Mouse (Mus musculus) megakaryocyte progenitor cell, adult 5-6 weeks (primary cell): ENCODE results near the gene Fam136a. TPM values are rescaled to one million over a fixed set of nuclear protein-coding genes. Genes with fewer than 3 reads are reported as not detected.
"Not testable (repeated sequence)": the region's sequence is repeated elsewhere in the genome, so short reads cannot be mapped to it uniquely, and the experiment has no call there.

Source experiments
- ATAC-seq: replicated peaks from 2 replicates; pipeline ENCODE4 v1.8.0; 2016; ENCODE audit warnings: mild to moderate bottlenecking, moderate TSS enrichment, inconsistent platforms; ENCODE audit not compliant: poor library complexity
- total RNA-seq, 2 experiments: library from RNA; stranded (forward) in 1 of 2; stranded (reverse) in 1 of 2; fragments of 157-497, 149-512 nt in 1 of 2; fragments of 200-1000 nt in 1 of 2; gene quantifications; 2 replicates each; pipeline versions ENCODE4 v1.2.3 to v1.2.4; 2015 to 2017

Gene Fam136a
- total RNA-seq, 2 experiments from 2014 or later: 55.2 to 78.4 TPM

- no peak for ATAC-seq
These were observed 843 bp downstream of the Fam136a start for GRCm38 (mm10) chr6:86366125-86366852.

- no peak for ATAC-seq
These were observed 1.4 kb downstream of the Fam136a start for GRCm38 (mm10) chr6:86366853-86367249.

GRCm38 (mm10) chr6:86368479-86368878 lies 3.0 kb downstream of the Fam136a start:
- ATAC-seq: no peak

DNA sequence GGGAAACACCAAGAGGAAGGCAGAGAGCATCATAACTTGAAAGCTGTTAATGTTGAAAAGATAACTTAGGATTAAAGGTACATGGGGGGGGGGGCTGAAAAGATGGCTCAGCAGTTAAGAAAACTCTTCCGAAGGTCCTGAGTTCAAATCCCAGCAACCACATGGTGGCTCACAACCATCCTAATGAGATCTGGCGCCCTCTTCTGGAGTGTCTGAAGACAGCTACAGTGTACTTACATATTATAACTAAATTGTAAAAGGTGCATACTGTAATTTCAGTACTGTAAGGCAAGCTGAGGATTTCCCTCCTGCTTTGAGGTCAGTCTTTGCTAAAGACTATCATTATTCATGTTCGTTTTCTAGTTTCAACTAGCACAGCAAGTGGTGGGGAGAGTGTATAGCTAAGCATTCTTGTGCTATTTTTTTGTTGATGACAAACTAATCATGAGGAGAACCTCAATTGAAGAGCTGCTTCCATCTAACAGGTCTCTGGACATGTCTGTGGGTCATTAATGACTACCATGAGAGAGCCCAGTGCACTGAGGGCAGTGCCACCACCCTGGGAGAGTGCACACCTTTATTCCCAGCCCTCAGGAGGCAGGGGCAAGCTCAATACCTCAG lies 4.8 kb downstream of the Fam136a start:
- ATAC-seq: no peak

DNA sequence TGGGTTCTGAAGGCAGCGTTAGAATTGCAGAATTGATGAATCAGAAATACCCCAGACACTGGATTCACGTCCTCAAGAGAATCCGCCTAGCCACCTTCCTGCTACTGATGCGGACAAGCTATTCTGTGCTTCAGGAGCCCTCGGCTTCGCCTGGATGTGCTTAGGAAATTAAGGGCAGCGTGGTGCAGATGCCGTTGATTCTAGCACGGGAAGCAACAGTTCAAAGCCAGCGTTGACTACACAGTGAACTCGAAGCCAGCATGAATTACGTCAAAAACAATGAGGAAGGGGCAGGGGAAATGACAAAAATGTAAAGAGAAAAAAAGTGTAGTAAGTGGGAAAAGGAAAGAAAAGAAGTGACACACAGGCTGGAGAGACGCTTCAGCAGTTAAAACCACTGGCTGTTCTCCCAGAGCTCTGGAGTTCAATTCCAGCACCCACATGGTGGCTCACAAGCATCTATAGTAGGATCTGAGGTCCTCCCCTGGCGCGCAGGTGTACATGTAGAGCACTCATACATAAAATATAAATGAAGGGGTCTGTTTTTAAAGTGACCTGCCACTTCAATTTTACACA lies 5.4 kb downstream of the Fam136a start, which contains the start of gene Snrpg:
Gene Snrpg, plus strand, starts transcription at position 541 of the 576 bp plus-strand sequence.
- ATAC-seq: no peak

GRCm38 (mm10) chr6:86371340-86371911 lies 6.0 kb downstream of the Fam136a start:
- ATAC-seq: peak; percentile 96

- ATAC-seq: no peak
These were observed 6.6 kb downstream of the Fam136a start for GRCm38 (mm10) chr6:86371950-86372516.

DNA sequence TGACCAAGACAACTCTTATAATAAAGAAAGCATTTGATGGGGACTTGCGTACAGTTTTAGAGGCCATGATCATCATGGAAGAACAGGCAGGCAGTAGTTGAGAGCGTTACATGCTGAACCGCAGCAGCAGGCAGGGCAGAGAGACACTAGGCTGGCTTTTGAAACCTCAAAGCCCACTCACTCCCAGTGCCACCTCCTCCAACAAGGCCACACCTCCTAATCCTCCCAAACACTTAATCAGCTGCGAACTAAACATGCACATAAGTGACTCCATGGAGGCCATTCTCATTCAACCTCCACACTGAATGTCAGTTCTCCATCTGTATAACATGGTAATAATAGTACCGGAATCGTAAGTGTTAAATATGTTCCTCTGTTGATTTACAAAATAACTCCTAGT lies 8.1 kb downstream of the Fam136a start:
- ATAC-seq: no peak

DNA sequence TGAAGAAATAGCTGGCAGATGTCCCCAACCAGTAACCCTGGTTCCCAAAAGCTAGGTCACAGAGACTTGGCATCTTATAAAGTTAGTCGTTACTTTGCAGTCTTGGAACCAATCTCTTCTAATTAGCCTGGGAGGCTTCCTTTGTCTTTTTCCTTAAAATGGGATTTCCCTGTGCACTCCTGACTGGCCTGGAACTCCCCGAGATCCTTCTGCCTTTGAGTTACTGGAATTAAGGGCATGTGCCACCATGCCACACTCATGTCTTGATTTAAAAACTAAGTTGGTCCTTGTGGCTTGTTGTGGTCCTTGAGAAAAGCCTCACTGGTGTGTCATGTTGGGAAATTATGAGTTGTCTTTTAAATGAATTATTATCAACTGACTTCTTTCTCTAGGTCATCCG lies 12.9 kb downstream of the Fam136a start:
- no peak for ATAC-seq

DNA sequence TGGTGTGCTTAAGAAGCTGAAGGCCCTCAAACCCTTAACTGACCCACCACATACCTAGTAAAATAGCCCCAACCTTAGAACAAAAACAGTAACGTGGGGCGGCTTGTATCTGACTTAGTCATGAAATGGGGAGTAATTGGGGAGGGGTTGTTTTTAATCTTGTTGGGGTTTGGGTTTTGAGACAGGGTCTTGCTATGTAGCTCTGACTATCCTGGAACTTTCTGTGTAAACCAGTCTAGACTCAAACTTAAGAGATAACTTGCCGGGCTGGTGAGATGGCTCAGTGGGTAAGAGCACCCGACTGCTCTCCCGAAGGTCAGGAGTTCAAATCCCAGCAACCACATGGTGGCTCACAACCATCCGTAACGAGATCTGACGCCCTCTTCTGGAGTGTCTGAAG lies 14.7 kb downstream of the Fam136a start:
- ATAC-seq: not testable (repeated sequence)

DNA sequence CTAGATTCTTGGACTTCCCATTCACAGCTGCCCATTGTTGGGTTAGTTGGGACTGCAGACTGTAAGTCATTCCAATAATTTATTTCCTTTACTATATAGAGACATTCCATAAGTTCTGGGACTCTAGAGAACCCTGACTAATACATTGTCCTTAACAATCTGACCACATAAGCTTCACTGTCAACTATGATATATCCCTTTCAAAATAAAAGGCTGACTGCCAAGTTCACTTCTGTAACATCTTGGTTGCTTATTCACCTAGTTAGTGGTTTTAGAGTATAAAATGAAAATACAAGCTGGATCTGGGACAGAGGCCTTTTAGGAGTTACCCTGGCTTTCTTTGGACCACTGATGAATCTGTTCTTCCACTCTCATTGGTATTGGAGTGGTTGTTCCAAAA lies 17.1 kb downstream of the Fam136a start:
- no peak for ATAC-seq

DNA sequence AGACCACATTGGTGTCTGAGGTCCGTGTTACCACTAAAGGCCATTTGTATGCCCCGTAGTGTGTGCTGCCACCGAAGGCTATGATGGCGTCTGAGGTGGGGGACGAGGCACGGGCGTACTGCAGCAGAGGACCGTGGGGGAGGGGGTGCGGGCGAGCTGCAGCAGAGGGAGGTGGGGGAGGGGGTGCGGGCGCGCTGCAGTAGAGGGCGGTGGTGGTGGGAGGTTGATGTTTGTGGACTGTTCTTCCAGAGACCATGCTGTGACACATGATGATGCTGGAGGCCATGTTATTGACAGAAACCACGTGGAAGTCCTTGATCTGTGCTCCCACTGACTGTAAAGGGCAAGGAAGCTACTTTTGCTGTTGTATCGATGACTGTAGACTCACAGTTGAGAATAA lies 17.9 kb downstream of the Fam136a start:
- ATAC-seq: no peak

GRCm38 (mm10) chr6:86384692-86385091 lies 19.2 kb downstream of the Fam136a start:
- ATAC-seq: no peak

GRCm38 (mm10) chr6:86385362-86386104 lies 20.1 kb downstream of the Fam136a start:
- ATAC-seq: no peak

GRCm38 (mm10) chr6:86387313-86387712 lies 21.9 kb downstream of the Fam136a start:
- ATAC-seq: no peak

GRCm38 (mm10) chr6:86388461-86388860 lies 23.0 kb downstream of the Fam136a start:
- ATAC-seq: no peak

- no peak for ATAC-seq
These were observed 25.9 kb downstream of the Fam136a start for GRCm38 (mm10) chr6:86391326-86391725.

DNA sequence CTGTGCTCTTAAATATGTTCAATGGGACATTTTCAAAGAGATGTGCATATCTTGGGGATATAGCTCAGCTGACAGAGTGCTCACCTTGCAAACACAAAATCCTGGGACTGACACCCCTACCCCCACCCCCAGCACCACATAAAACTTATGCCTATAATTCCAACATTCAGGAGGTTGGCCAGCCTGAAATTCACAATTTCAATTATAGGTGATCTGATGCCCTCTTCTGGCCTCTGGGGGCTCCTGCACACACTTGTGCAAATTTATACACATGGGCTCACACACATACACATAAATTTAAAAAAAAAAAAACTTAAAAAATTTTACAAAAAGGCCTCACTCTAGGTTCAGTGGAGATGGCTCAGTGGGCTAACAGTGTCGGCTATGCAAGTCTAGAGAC lies 27.7 kb downstream of the Fam136a start:
- ATAC-seq: no peak

GRCm38 (mm10) chr6:86394078-86394720 lies 28.8 kb downstream of the Fam136a start:
- no peak for ATAC-seq

DNA sequence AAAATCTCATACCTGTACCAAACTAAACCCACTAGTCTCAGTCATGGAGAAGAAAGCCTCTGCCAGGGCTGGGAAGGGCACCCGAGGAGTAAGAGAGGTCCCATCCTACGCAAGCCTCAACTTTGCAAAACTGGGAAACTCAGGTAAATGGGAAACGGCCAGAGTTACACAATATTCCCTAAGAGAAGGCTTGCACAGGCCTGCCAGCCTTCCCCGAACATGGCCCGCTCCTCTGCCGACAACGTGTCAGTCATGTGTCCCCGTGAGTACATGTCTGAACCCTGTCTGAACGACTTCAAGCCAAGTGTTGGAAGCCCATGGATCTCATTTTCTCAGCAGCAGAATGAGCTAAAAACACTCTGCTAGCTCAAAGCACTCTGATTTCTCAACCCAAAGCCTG lies 29.6 kb downstream of the Fam136a start:
- no peak for ATAC-seq
